Mouse (Mus musculus): ENCODE results near the gene D130043K22Rik. TPM values are rescaled to one million over a fixed set of nuclear protein-coding genes. Genes with fewer than 3 reads are reported as not detected.
"Not testable (repeated sequence)": the region's sequence is repeated elsewhere in the genome, so short reads cannot be mapped to it uniquely, and the experiment has no call there.

Gene D130043K22Rik
- polyA plus RNA-seq, 1 experiment from 2014 or later = 0.13 TPM

DNA sequence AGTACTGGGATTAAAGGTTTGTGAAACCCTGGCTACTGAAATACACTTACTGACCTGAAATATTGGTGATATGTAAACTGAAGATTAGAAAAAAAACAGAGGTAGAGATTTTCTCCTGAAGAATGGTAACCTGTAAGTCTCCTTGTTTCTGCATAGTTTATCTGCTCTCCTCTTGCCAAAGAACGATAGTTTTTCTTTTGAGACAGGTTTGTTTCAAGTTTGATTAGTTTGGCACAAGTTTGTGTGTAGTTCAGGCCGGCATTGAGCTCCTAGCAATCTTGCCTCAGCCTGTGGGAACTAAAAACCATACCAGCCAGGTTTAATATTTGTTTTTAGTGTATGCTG lies 12.2 kb upstream of the D130043K22Rik start:
- Histone ChIP-seq H3K4me3 (replicated peaks) (peak overlapping the region; percentile 85), H3K27me3 (no peaks in the 10 kb centered on the region), H3K4me2 (peak overlapping the region; percentile 81), H3K4me1 (replicated peaks) (peaks cover 27% of the 10 kb centered on the region), H3K9ac (peak overlapping the region; percentile 97), H3K9me3 (replicated peaks) (no peaks in the 10 kb centered on the region), H3K27ac (replicated peaks) (0 out of 2 replicates have a peak overlapping the region, but pooled peaks have one; percentile 4), H3K36me3 (replicated peaks) (peaks cover 24% of the 10 kb centered on the region; the same call in 1 of the 2 replicates)
- WGBS (ENCODE audit: insufficient replicate concordance) = 38% methylated on average over 2 of the region's 2 CpGs
- ATAC-seq (ENCODE audit: insufficient read depth) = no peak

DNA sequence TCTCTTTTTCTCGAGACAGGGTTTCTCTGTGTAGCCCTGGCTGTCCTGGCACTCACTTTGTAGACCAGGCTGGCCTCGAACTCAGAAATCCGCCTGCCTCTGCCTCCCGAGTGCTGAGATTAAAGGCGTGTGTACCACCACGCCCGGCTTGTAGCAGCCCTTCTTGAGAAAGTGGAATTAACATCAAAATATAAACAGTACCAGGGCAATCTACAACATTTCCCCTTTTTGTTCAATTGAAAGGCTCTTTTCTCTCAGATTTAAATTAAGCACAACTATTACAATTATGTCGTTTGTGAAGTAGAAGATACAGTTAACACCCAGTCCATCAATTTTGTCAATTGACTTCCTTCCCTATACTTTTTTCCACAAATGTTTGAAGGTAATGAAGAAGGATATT lies 7.2 kb upstream of the D130043K22Rik start:
- not testable (repeated sequence) for ATAC-seq (ENCODE audit: insufficient read depth); H3K9me3 ChIP-seq (replicated peaks); H3K9ac ChIP-seq; H3K4me3 ChIP-seq (replicated peaks); H3K4me2 ChIP-seq; H3K27ac ChIP-seq (replicated peaks); H3K27me3 ChIP-seq
- Histone ChIP-seq H3K36me3 (replicated peaks) (peaks cover 53% of the 10 kb centered on the region), H3K4me1 (replicated peaks) (peaks cover 14% of the 10 kb centered on the region)
- 84% methylated on average over 8 of the region's 8 CpGs for WGBS (ENCODE audit: insufficient replicate concordance)

- H3K4me1 ChIP-seq (replicated peaks) = peaks cover 8% of the 10 kb centered on the region
- H3K27me3 ChIP-seq = 0 out of 2 replicates have a peak, but pooled peaks cover 3% of the 10 kb centered on the region
- no peak overlapping the region for H3K27ac ChIP-seq (replicated peaks)
- no peak overlapping the region for H3K4me3 ChIP-seq (replicated peaks)
- H3K9ac ChIP-seq = no peak overlapping the region
- no peak overlapping the region for H3K4me2 ChIP-seq
- WGBS (ENCODE audit: insufficient replicate concordance) = 39% methylated on average over 3 of the region's 3 CpGs
- peaks cover 49% of the 10 kb centered on the region for H3K36me3 ChIP-seq (replicated peaks)
- no peak for ATAC-seq (ENCODE audit: insufficient read depth)
- no peaks in the 10 kb centered on the region for H3K9me3 ChIP-seq (replicated peaks)
Observed at GRCm38 (mm10) chr13:24839831-24840230, 5.1 kb upstream of the D130043K22Rik start.

DNA sequence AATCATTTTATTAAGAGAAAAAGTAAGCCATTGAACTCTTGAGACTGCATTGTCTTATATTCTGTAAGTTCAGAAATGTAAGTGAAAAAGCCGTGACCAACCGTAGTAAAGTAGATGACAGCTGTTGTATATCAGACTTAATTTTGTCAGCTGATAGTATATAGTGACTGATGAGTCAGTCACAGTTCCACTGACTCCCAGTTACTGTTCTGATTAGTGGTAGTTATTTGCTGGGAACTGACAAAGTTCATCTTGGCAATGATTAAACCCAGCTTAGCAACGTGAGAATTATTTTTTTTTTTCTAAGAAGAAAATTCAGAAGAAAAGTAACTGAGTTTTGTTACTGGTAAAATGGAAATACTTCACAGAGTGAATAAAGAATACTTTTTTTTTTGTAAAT lies 3.2 kb upstream of the D130043K22Rik start:
- WGBS (ENCODE audit: insufficient replicate concordance) = 77% methylated on average over 3 of the region's 3 CpGs
- H3K36me3 ChIP-seq (replicated peaks) = peaks cover 37% of the 10 kb centered on the region
- H3K9ac ChIP-seq = no peak overlapping the region
- H3K9me3 ChIP-seq (replicated peaks) = no peaks in the 10 kb centered on the region
- 0 out of 2 replicates have a peak, but pooled peaks cover 5% of the 10 kb centered on the region for H3K27me3 ChIP-seq
- no peak overlapping the region for H3K4me3 ChIP-seq (replicated peaks)
- peaks cover 11% of the 10 kb centered on the region for H3K4me1 ChIP-seq (replicated peaks)
- H3K4me2 ChIP-seq = no peak overlapping the region
- ATAC-seq (ENCODE audit: insufficient read depth) = no peak
- H3K27ac ChIP-seq (replicated peaks) = no peak overlapping the region

- Histone ChIP-seq H3K27ac (replicated peaks) (no peak overlapping the region), H3K27me3 (0 out of 2 replicates have a peak, but pooled peaks cover 5% of the 10 kb centered on the region), H3K9ac (no peak overlapping the region), H3K4me1 (replicated peaks) (peaks cover 11% of the 10 kb centered on the region), H3K4me2 (no peak overlapping the region), H3K36me3 (replicated peaks) (no peaks in the 10 kb centered on the region), H3K4me3 (replicated peaks) (no peak overlapping the region), H3K9me3 (replicated peaks) (no peaks in the 10 kb centered on the region)
- ATAC-seq (ENCODE audit: insufficient read depth) = no peak
- WGBS (ENCODE audit: insufficient replicate concordance) = 73% methylated on average over 4 of the region's 4 CpGs
Observed at GRCm38 (mm10) chr13:24849318-24849717, 4.4 kb downstream of the D130043K22Rik start.

- no peak overlapping the region for H3K4me3 ChIP-seq (replicated peaks)
- H3K4me2 ChIP-seq = no peak overlapping the region
- no peaks in the 10 kb centered on the region for H3K27me3 ChIP-seq
- no peaks in the 10 kb centered on the region for H3K36me3 ChIP-seq (replicated peaks)
- H3K4me1 ChIP-seq (replicated peaks) = no peaks in the 10 kb centered on the region; the same call in 1 of the 2 replicates
- 51% methylated on average over 2 of the region's 2 CpGs for WGBS (ENCODE audit: insufficient replicate concordance)
- ATAC-seq (ENCODE audit: insufficient read depth) = no peak
- H3K9ac ChIP-seq = no peak overlapping the region
- H3K27ac ChIP-seq (replicated peaks) = no peak overlapping the region
- no peaks in the 10 kb centered on the region for H3K9me3 ChIP-seq (replicated peaks)
Observed at GRCm38 (mm10) chr13:24851989-24852388, 7.1 kb downstream of the D130043K22Rik start.

GRCm38 (mm10) chr13:24852570-24852969 lies 7.6 kb downstream of the D130043K22Rik start:
- no peak overlapping the region for H3K4me2 ChIP-seq
- no peak overlapping the region for H3K9ac ChIP-seq
- H3K27ac ChIP-seq (replicated peaks) = no peak overlapping the region
- H3K27me3 ChIP-seq = no peaks in the 10 kb centered on the region
- H3K4me3 ChIP-seq (replicated peaks) = no peak overlapping the region
- no peaks in the 10 kb centered on the region; the same call in 1 of the 2 replicates for H3K4me1 ChIP-seq (replicated peaks)
- ATAC-seq (ENCODE audit: insufficient read depth) = no peak
- no peaks in the 10 kb centered on the region for H3K9me3 ChIP-seq (replicated peaks)
- WGBS (ENCODE audit: insufficient replicate concordance) = 37% methylated on average over 3 of the region's 3 CpGs
- H3K36me3 ChIP-seq (replicated peaks) = no peaks in the 10 kb centered on the region

- ATAC-seq (ENCODE audit: insufficient read depth) = no peak
- no peaks in the 10 kb centered on the region for H3K9me3 ChIP-seq (replicated peaks)
- no peak overlapping the region for H3K4me3 ChIP-seq (replicated peaks)
- no peak overlapping the region for H3K4me2 ChIP-seq
- no peaks in the 10 kb centered on the region for H3K27me3 ChIP-seq
- H3K36me3 ChIP-seq (replicated peaks) = no peaks in the 10 kb centered on the region
- H3K27ac ChIP-seq (replicated peaks) = no peak overlapping the region
- no peaks in the 10 kb centered on the region for H3K4me1 ChIP-seq (replicated peaks)
- no peak overlapping the region for H3K9ac ChIP-seq
Observed at GRCm38 (mm10) chr13:24859115-24859514, 14.2 kb downstream of the D130043K22Rik start.

DNA sequence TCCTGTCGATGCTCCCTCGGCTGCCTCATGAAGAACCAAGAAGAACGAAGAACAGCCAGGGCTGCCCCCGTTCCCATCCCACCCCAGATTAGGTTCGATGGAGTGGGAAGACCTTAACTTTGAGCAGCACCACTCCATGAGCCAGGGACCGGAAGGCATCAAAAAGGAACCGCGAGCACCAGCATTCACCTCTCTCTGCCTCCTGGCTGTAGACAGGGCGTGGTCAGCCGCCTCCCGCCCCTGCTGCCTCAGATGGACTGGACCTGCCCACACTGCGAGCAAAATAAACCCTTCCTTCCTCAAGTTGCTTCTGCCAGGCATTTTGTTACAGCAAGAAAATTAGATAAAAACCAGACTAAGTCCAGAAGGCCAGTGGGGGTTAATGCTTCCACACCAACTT lies 16.1 kb downstream of the D130043K22Rik start:
- H3K27ac ChIP-seq (replicated peaks) = no peak overlapping the region
- 46% methylated on average over 12 of the region's 12 CpGs for WGBS (ENCODE audit: insufficient replicate concordance)
- no peaks in the 10 kb centered on the region for H3K4me1 ChIP-seq (replicated peaks)
- H3K9ac ChIP-seq = no peak overlapping the region
- H3K4me2 ChIP-seq = no peak overlapping the region
- no peak overlapping the region for H3K4me3 ChIP-seq (replicated peaks)
- no peaks in the 10 kb centered on the region for H3K27me3 ChIP-seq
- no peaks in the 10 kb centered on the region for H3K36me3 ChIP-seq (replicated peaks)
- no peak for ATAC-seq (ENCODE audit: insufficient read depth)
- H3K9me3 ChIP-seq (replicated peaks) = no peaks in the 10 kb centered on the region

DNA sequence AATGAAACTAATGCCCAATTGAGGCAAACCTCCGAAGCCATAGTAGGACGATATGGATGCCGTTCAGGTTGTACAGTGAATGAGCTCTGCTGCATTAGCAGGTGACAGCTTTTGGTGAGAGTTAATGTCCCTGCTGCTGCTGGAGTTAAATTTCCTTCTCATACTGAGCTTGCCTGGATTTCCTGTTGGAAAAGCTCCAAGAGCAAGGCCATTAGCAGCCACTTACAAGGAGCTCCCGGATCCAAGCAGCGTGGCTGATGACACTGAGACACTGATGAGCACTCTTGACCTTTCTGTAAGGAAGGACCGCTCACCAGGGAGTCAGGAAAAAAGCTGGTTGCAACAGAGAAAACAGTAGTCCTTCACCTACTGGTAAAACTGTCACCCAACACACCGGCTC lies 17.1 kb downstream of the D130043K22Rik start:
- no peak for ATAC-seq (ENCODE audit: insufficient read depth)
- Histone ChIP-seq H3K27me3 (no peaks in the 10 kb centered on the region), H3K4me2 (no peak overlapping the region), H3K36me3 (replicated peaks) (no peaks in the 10 kb centered on the region), H3K27ac (replicated peaks) (no peak overlapping the region), H3K4me1 (replicated peaks) (no peaks in the 10 kb centered on the region; the same call in 1 of the 2 replicates), H3K4me3 (replicated peaks) (no peak overlapping the region), H3K9ac (no peak overlapping the region), H3K9me3 (replicated peaks) (no peaks in the 10 kb centered on the region)
- 72% methylated on average over 7 of the region's 7 CpGs for whole genome bisulfite sequencing (ENCODE audit: insufficient replicate concordance)

GRCm38 (mm10) chr13:24862520-24862919 lies 17.6 kb downstream of the D130043K22Rik start:
- Histone ChIP-seq H3K27me3 (no peaks in the 10 kb centered on the region), H3K9ac (no peak overlapping the region), H3K27ac (replicated peaks) (no peak overlapping the region), H3K4me2 (no peak overlapping the region), H3K4me1 (replicated peaks) (no peaks in the 10 kb centered on the region; the same call in 1 of the 2 replicates), H3K36me3 (replicated peaks) (no peaks in the 10 kb centered on the region), H3K4me3 (replicated peaks) (no peak overlapping the region), H3K9me3 (replicated peaks) (no peaks in the 10 kb centered on the region)
- WGBS (ENCODE audit: insufficient replicate concordance) = 48% methylated on average over 7 of the region's 7 CpGs
- ATAC-seq (ENCODE audit: insufficient read depth) = no peak
